Mouse (Mus musculus): Measurements from ENCODE around the gene Cep164. TPM values are rescaled to one million over a fixed set of nuclear protein-coding genes. Genes with fewer than 3 reads are reported as not detected.

The Cep164 gene
- polyA plus RNA-seq, 1 experiment from 2014 or later = 14.5 TPM

- H3K27ac ChIP-seq (ENCODE audit: low read depth, low read length) = no peak overlapping the region
- no peak overlapping the region for H3K9ac ChIP-seq (ENCODE audit: low read length)
- H3K4me1 ChIP-seq (ENCODE audit: control insufficient read depth, insufficient read depth, low read length) = peaks cover 24% of the 10 kb centered on the region
- 76% methylated on average over 5 of the region's 5 CpGs for WGBS
- ATAC-seq (ENCODE audit: low FRiP score) (no peak), DNase-seq (ENCODE audit: low spot score, missing footprints) (no peak)
- no peaks in the 10 kb centered on the region for H3K36me3 ChIP-seq (ENCODE audit: control insufficient read depth, insufficient read depth, low read length)
- no peak overlapping the region for H3K4me3 ChIP-seq (ENCODE audit: low read depth, low read length)
- no peaks in the 10 kb centered on the region for H3K9me3 ChIP-seq (ENCODE audit: control insufficient read depth, low read length)
- H3K4me2 ChIP-seq = peak overlapping the region; percentile 94
- H3K27me3 ChIP-seq (ENCODE audit: control insufficient read depth, insufficient read depth, low read length) = no peaks in the 10 kb centered on the region
Measured at GRCm38 (mm10) chr9:45840331-45840730, 11.8 kb upstream of the Cep164 start.

GRCm38 (mm10) chr9:45839982-45840300 is 11.4 kb upstream of the Cep164 start:
- DNase-seq (ENCODE audit: low spot score, missing footprints) (peak; percentile 60), ATAC-seq (ENCODE audit: low FRiP score) (no peak)
- whole genome bisulfite sequencing = 72% methylated on average over 7 of the region's 7 CpGs
- H3K4me3 ChIP-seq (ENCODE audit: low read depth, low read length) = peak overlapping the region; percentile 79
- peak overlapping the region; percentile 82 for H3K9ac ChIP-seq (ENCODE audit: low read length)
- H3K27me3 ChIP-seq (ENCODE audit: control insufficient read depth, insufficient read depth, low read length) = no peaks in the 10 kb centered on the region
- no peaks in the 10 kb centered on the region for H3K9me3 ChIP-seq (ENCODE audit: control insufficient read depth, low read length)
- peaks cover 24% of the 10 kb centered on the region for H3K4me1 ChIP-seq (ENCODE audit: control insufficient read depth, insufficient read depth, low read length)
- H3K27ac ChIP-seq (ENCODE audit: low read depth, low read length) = no peak overlapping the region
- H3K4me2 ChIP-seq = peak overlapping the region; percentile 94
- no peaks in the 10 kb centered on the region for H3K36me3 ChIP-seq (ENCODE audit: control insufficient read depth, insufficient read depth, low read length)

GRCm38 (mm10) chr9:45839139-45839981 is 10.9 kb upstream of the Cep164 start:
- peak; percentile 33; the same call in 1 of the 2 replicates for ATAC-seq (ENCODE audit: low FRiP score)

GRCm38 (mm10) chr9:45838434-45839138 is 10.1 kb upstream of the Cep164 start, which contains the start of gene Bace1:
Bace1 (plus strand) TSS chr9:45838580.
- 1% methylated on average over 40 of the region's 40 CpGs for WGBS
- Histone ChIP-seq H3K27me3 (ENCODE audit: control insufficient read depth, insufficient read depth, low read length) (no peaks in the 10 kb centered on the region), H3K9me3 (ENCODE audit: control insufficient read depth, low read length) (no peaks in the 10 kb centered on the region), H3K4me2 (peak within 1 kb of the TSS; percentile 94), H3K27ac (ENCODE audit: low read depth, low read length) (no peak within 1 kb of the TSS), H3K4me3 (ENCODE audit: low read depth, low read length) (peak within 1 kb of the TSS; percentile 79), H3K4me1 (ENCODE audit: control insufficient read depth, insufficient read depth, low read length) (peaks cover 24% of the 10 kb centered on the region), H3K9ac (ENCODE audit: low read length) (peak within 1 kb of the TSS; percentile 82), H3K36me3 (ENCODE audit: control insufficient read depth, insufficient read depth, low read length) (no peaks in the 10 kb centered on the region)
- DNase-seq (ENCODE audit: low spot score, missing footprints) (peak; percentile 97), ATAC-seq (ENCODE audit: low FRiP score) (peak; percentile 85)

More at GRCm38 (mm10) chr9:45839139-45839981, 10.9 kb upstream of the Cep164 start:
- no peaks in the 10 kb centered on the region for H3K9me3 ChIP-seq (ENCODE audit: control insufficient read depth, low read length)
- DNase-seq (ENCODE audit: low spot score, missing footprints) = peak; percentile 85
- H3K4me2 ChIP-seq = peak overlapping the region; percentile 94
- peaks cover 24% of the 10 kb centered on the region for H3K4me1 ChIP-seq (ENCODE audit: control insufficient read depth, insufficient read depth, low read length)
- WGBS = 17% methylated on average over 16 of the region's 17 CpGs
- peak overlapping the region; percentile 82 for H3K9ac ChIP-seq (ENCODE audit: low read length)
- H3K27ac ChIP-seq (ENCODE audit: low read depth, low read length) = no peak overlapping the region
- H3K4me3 ChIP-seq (ENCODE audit: low read depth, low read length) = peak overlapping the region; percentile 79
- no peaks in the 10 kb centered on the region for H3K36me3 ChIP-seq (ENCODE audit: control insufficient read depth, insufficient read depth, low read length)
- H3K27me3 ChIP-seq (ENCODE audit: control insufficient read depth, insufficient read depth, low read length) = no peaks in the 10 kb centered on the region

GRCm38 (mm10) chr9:45838069-45838433 is 9.6 kb upstream of the Cep164 start:
- no peak overlapping the region for H3K4me3 ChIP-seq (ENCODE audit: low read depth, low read length)
- H3K9me3 ChIP-seq (ENCODE audit: control insufficient read depth, low read length) = no peaks in the 10 kb centered on the region
- ATAC-seq (ENCODE audit: low FRiP score) (peak; percentile 57; the same call in 1 of the 2 replicates), DNase-seq (ENCODE audit: low spot score, missing footprints) (no peak)
- H3K4me1 ChIP-seq (ENCODE audit: control insufficient read depth, insufficient read depth, low read length) = peaks cover 24% of the 10 kb centered on the region
- peak overlapping the region; percentile 94 for H3K4me2 ChIP-seq
- WGBS = 19% methylated on average over 4 of the region's 4 CpGs
- no peaks in the 10 kb centered on the region for H3K36me3 ChIP-seq (ENCODE audit: control insufficient read depth, insufficient read depth, low read length)
- no peak overlapping the region for H3K9ac ChIP-seq (ENCODE audit: low read length)
- H3K27ac ChIP-seq (ENCODE audit: low read depth, low read length) = no peak overlapping the region
- no peaks in the 10 kb centered on the region for H3K27me3 ChIP-seq (ENCODE audit: control insufficient read depth, insufficient read depth, low read length)

- H3K27ac ChIP-seq (ENCODE audit: low read depth, low read length) = no peak overlapping the region
- H3K9ac ChIP-seq (ENCODE audit: low read length) = no peak overlapping the region
- H3K4me2 ChIP-seq = no peak overlapping the region
- DNase-seq (ENCODE audit: low spot score, missing footprints) = no peak
- H3K4me3 ChIP-seq (ENCODE audit: low read depth, low read length) = no peak overlapping the region
- no peaks in the 10 kb centered on the region for H3K9me3 ChIP-seq (ENCODE audit: control insufficient read depth, low read length)
- H3K36me3 ChIP-seq (ENCODE audit: control insufficient read depth, insufficient read depth, low read length) = no peaks in the 10 kb centered on the region
- no peaks in the 10 kb centered on the region for H3K4me1 ChIP-seq (ENCODE audit: control insufficient read depth, insufficient read depth, low read length)
- 84% methylated on average over 2 of the region's 2 CpGs for WGBS
- H3K27me3 ChIP-seq (ENCODE audit: control insufficient read depth, insufficient read depth, low read length) = no peaks in the 10 kb centered on the region
- no peak for ATAC-seq (ENCODE audit: low FRiP score)
Measured at GRCm38 (mm10) chr9:45833461-45833860, 5.0 kb upstream of the Cep164 start.

GRCm38 (mm10) chr9:45832898-45833297 is 4.4 kb upstream of the Cep164 start:
- Histone ChIP-seq H3K36me3 (ENCODE audit: control insufficient read depth, insufficient read depth, low read length) (no peaks in the 10 kb centered on the region), H3K9me3 (ENCODE audit: control insufficient read depth, low read length) (no peaks in the 10 kb centered on the region), H3K4me1 (ENCODE audit: control insufficient read depth, insufficient read depth, low read length) (no peaks in the 10 kb centered on the region), H3K9ac (ENCODE audit: low read length) (no peak overlapping the region), H3K4me3 (ENCODE audit: low read depth, low read length) (no peak overlapping the region), H3K4me2 (no peak overlapping the region), H3K27me3 (ENCODE audit: control insufficient read depth, insufficient read depth, low read length) (no peaks in the 10 kb centered on the region), H3K27ac (ENCODE audit: low read depth, low read length) (no peak overlapping the region)
- 86% methylated on average over 2 of the region's 2 CpGs for WGBS
- ATAC-seq (ENCODE audit: low FRiP score) = no peak
- no peak for DNase-seq (ENCODE audit: low spot score, missing footprints)

GRCm38 (mm10) chr9:45829107-45829506 is 616 bp upstream of the Cep164 start:
- H3K27me3 ChIP-seq (ENCODE audit: control insufficient read depth, insufficient read depth, low read length) = no peaks in the 10 kb centered on the region
- no peak overlapping the region for H3K9ac ChIP-seq (ENCODE audit: low read length)
- H3K4me2 ChIP-seq = peak overlapping the region; percentile 71
- no peaks in the 10 kb centered on the region for H3K36me3 ChIP-seq (ENCODE audit: control insufficient read depth, insufficient read depth, low read length)
- H3K4me1 ChIP-seq (ENCODE audit: control insufficient read depth, insufficient read depth, low read length) = peaks cover 3% of the 10 kb centered on the region
- peak; percentile 70 for ATAC-seq (ENCODE audit: low FRiP score)
- WGBS = 29% methylated on average over 10 of the region's 10 CpGs
- H3K4me3 ChIP-seq (ENCODE audit: low read depth, low read length) = peak overlapping the region; percentile 67
- peak; percentile 92 for DNase-seq (ENCODE audit: low spot score, missing footprints)
- H3K9me3 ChIP-seq (ENCODE audit: control insufficient read depth, low read length) = no peaks in the 10 kb centered on the region
- H3K27ac ChIP-seq (ENCODE audit: low read depth, low read length) = no peak overlapping the region
